ENCODE assay signal across 16 mouse cellular contexts in genomic region chr10:121277022-121277471, GRCm38 (mm10).
A peak's percentile ranks its signal among the peaks of the same experiment; 100 is the strongest.
DNase-seq lines count a peak whose midpoint lies in the region; TF ChIP-seq lines count a peak whose summit lies in the region.
"Had no signal": no experiment of that assay in that cellular context is flagged by ENCODE, and none has a peak within 500 bp of the region (broad histone marks: within the 10 kb centered on the region; RNA-seq: fewer than 3 reads in every experiment).

No protein-coding gene starts in this region.

- H3K9ac ChIP-seq in ES-E14 (ENCODE audit: insufficient read depth, low read depth, low read length, poor library complexity, severe bottlenecking): no peak overlapping the region
- H3K9ac ChIP-seq: neural tube, embryonic 15.5 days had no signal

- H3K4me3 ChIP-seq in ES-E14 (ENCODE audit: insufficient read depth in 1 of 2, low read depth in 1 of 2, low read length in 2 of 2, poor library complexity in 1 of 2, severe bottlenecking in 1 of 2): no peak overlapping the region
- H3K4me3 ChIP-seq: embryonic facial prominence, embryonic 10.5 days; hindbrain, embryonic 10.5 days; myocyte; neural tube, embryonic 15.5 days had no signal

- no peaks in the 10 kb centered on the region for H3K9me3 ChIP-seq in ES-E14 (ENCODE audit: control insufficient read depth, insufficient read depth, low read depth, low read length)
- H3K9me3 ChIP-seq: embryonic facial prominence, embryonic 10.5 days; neural tube, embryonic 15.5 days had no signal

- no peaks in the 10 kb centered on the region for H3K36me3 ChIP-seq in ES-E14 (ENCODE audit: control insufficient read depth, insufficient read depth, low read length, poor library complexity, severe bottlenecking)

- in situ Hi-C loops in ES-E14 (cut with MboI; ENCODE audit: low sequenced_read_pairs in 2 of 2, unreplicated experiment in 2 of 2): no loop called here

- peaks cover 0 to 3% of the 10 kb centered on the region in 2 experiments; a peak in 1 of 4 replicates for H3K4me1 ChIP-seq in ES-E14 (ENCODE audit: control insufficient read depth in 2 of 2, insufficient read depth in 2 of 2, low read length in 2 of 2, poor library complexity in 1 of 2)
- H3K4me1 ChIP-seq: neural tube, embryonic 15.5 days had no signal

- H3K27ac ChIP-seq in ES-E14 (ENCODE audit: insufficient read depth, low read depth, low read length, poor library complexity, severe bottlenecking): no peak overlapping the region
- H3K27ac ChIP-seq: embryonic facial prominence, embryonic 10.5 days; hindbrain, embryonic 10.5 days; macrophage; neural tube, embryonic 15.5 days had no signal

- DNase-seq in cerebellum, postnatal 10 days: peak; percentile 76 to 80
- DNase-seq in cerebellum, adult 11-12 months: no peak
- peak; percentile 7 for DNase-seq in kidney, postnatal 14 days
- no peak for DNase-seq in kidney, adult 8-10 months
- no peak for DNase-seq in ES-E14 (ENCODE audit: low read depth, low spot score)
- peak; percentile 40 for DNase-seq in lung, postnatal 14 days
- DNase-seq in yolk sac, embryonic 10.5 days (ENCODE audit: low spot score): no peak
- DNase-seq: adrenal gland, postnatal 10 days; gastrocnemius, postnatal 25 days; right cerebral cortex, postnatal 25 days; thymus, postnatal 14 days had no signal

TF ChIP-seq in ES-E14, 5 proteins besides CTCF, POLR2A, EP300 and RAD21:
- TF ChIP-seq MAFK (IDR thresholded peaks at IDR 0.05; ENCODE audit: insufficient read depth, low read depth, low read length) (no peak), HCFC1 (IDR thresholded peaks at IDR 0.05; ENCODE audit: borderline replicate concordance, insufficient read depth, low read length) (no peak), ZNF384 (IDR thresholded peaks at IDR 0.05; ENCODE audit: low read depth, low read length) (peak; percentile 63; the same call in 1 of the 2 replicates), CHD2 (IDR thresholded peaks at IDR 0.05; ENCODE audit: low read depth, low read length) (no peak)

Comparison
In these comparisons a context has a peak if more than half of its experiments do, and no peak if none do; other contexts are left out.
1. DNase-seq: peak in cerebellum, postnatal 10 days (2 of 2), kidney, postnatal 14 days (single experiment) and lung, postnatal 14 days (single experiment); none in cerebellum, adult 11-12 months (single experiment), kidney, adult 8-10 months (0 of 2), ES-E14 (single experiment) and yolk sac, embryonic 10.5 days (single experiment).